Mouse (Mus musculus): ENCODE data around the gene Rsg1. TPM values are rescaled to one million over a fixed set of nuclear protein-coding genes. Genes with fewer than 3 reads are reported as not detected.

Gene Rsg1
- polyA plus RNA-seq, 1 experiment from 2014 or later: 8.1 TPM

DNA sequence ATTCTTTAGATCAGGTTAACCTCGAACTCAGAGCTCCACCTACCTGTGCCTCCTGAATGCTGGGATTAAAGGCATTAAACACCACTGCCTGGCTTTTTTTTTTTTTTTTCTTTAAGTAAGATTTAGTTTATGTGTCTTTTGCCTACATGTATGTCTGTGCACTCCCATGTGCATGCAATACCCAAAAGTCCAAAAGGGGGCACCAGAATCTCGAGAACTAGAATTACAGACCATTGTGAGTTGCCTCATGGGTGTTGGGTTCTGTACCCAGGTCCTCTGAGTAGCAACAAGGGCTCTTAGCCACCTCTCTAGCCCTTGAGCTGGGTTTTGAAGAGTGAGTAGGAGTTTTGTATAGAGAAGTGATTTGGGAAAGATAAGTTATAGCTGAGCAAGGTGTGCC is 38.9 kb downstream of the Rsg1 start:
- no peak for ATAC-seq (ENCODE audit: low FRiP score, low TSS enrichment)
- Histone ChIP-seq H3K4me2 (replicated peaks; ENCODE audit: low read depth, low read length) (no peak overlapping the region), H3K9me3 (ENCODE audit: low read length) (peaks cover 4% of the 10 kb centered on the region), H3K27me3 (ENCODE audit: insufficient read depth, low read length) (peaks cover 19% of the 10 kb centered on the region), H3K27ac (ENCODE audit: low read length) (no peak overlapping the region), H3K4me3 (ENCODE audit: low read length) (no peak overlapping the region), H3K9ac (replicated peaks; ENCODE audit: low read length) (no peak overlapping the region), H3K36me3 (ENCODE audit: insufficient read depth, low read length) (0 out of 2 replicates have a peak, but pooled peaks cover 4% of the 10 kb centered on the region), H3K4me1 (ENCODE audit: insufficient read depth, low read length) (peaks cover 14% of the 10 kb centered on the region)
- 75% methylated on average over 2 of the region's 2 CpGs for WGBS

DNA sequence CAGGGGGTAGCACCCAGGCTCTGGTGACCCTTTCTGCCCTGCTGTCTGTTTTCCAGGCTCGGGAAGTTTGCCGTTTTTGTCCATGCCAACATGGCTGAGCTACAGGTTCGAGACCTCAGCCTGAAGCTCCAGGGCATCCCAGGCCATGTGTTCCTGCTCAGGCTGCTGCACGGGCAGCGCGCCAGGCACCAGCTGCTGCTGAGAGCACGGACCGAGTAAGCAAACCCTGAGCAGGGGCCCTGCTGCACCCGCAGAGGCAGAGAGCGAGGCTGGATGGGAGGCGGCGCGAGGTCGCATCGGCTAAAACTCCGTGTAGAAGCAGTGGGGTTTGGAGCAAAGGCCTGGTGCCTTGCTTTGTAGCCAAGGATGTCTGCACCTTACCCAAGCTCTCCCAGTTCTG is 40.5 kb downstream of the Rsg1 start:
- Histone ChIP-seq H3K4me2 (replicated peaks; ENCODE audit: low read depth, low read length) (no peak overlapping the region), H3K36me3 (ENCODE audit: insufficient read depth, low read length) (0 out of 2 replicates have a peak, but pooled peaks cover 4% of the 10 kb centered on the region), H3K4me1 (ENCODE audit: insufficient read depth, low read length) (no peaks in the 10 kb centered on the region), H3K27ac (ENCODE audit: low read length) (no peak overlapping the region), H3K27me3 (ENCODE audit: insufficient read depth, low read length) (peaks cover 3% of the 10 kb centered on the region), H3K9ac (replicated peaks; ENCODE audit: low read length) (no peak overlapping the region), H3K4me3 (ENCODE audit: low read length) (no peak overlapping the region), H3K9me3 (ENCODE audit: low read length) (peaks cover 4% of the 10 kb centered on the region)
- WGBS: 74% methylated on average over 16 of the region's 16 CpGs
- no peak; the same call in 1 of the 2 replicates for ATAC-seq (ENCODE audit: low FRiP score, low TSS enrichment)

DNA sequence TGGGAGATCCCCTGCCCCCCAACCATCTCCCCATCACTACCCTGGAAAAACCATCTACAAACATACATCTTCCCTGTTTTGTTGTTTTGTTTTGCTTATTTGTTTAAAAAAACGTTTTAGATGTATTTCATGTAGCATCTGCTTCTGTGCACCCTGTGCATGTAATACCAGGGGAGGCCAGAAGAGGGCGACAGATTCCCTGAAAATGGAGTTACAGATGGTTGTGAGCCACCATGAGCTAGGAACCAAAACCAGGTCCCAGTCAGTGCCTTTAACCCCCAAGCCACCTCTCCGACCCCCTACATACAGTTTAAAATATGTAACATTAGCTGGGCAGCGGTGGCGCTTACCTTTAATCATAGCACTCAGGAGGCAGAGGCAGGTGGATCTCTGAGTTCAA is 43.7 kb downstream of the Rsg1 start:
- peaks cover 4% of the 10 kb centered on the region for H3K9me3 ChIP-seq (ENCODE audit: low read length)
- H3K4me3 ChIP-seq (ENCODE audit: low read length): no peak overlapping the region
- WGBS: 71% methylated on average over 5 of the region's 5 CpGs
- H3K4me2 ChIP-seq (replicated peaks; ENCODE audit: low read depth, low read length): no peak overlapping the region
- H3K9ac ChIP-seq (replicated peaks; ENCODE audit: low read length): no peak overlapping the region
- no peak for ATAC-seq (ENCODE audit: low FRiP score, low TSS enrichment)
- no peaks in the 10 kb centered on the region for H3K27me3 ChIP-seq (ENCODE audit: insufficient read depth, low read length)
- no peak overlapping the region for H3K27ac ChIP-seq (ENCODE audit: low read length)
- peaks cover 3% of the 10 kb centered on the region; the same call in 1 of the 2 replicates for H3K4me1 ChIP-seq (ENCODE audit: insufficient read depth, low read length)
- H3K36me3 ChIP-seq (ENCODE audit: insufficient read depth, low read length): 0 out of 2 replicates have a peak, but pooled peaks cover 4% of the 10 kb centered on the region

DNA sequence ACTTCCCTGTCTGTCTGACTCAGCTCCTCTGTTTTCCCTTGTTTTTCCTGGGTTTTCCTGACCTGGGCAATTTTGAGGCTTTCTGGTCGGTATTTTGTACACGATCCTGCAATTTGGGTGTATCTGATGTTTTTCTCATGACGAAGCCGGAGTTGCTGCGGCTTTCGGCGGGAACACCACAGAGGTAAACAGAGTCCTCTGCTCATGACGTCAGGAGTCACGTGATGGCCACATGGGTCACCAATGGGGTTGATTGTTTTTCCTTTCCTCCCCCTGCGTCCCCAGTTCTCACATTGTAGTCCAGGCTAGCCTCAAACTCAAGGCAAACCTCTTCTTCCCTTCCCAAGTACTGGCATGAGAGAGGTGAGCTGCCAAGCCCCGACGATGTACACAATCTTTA is 45.7 kb downstream of the Rsg1 start:
- H3K4me1 ChIP-seq (ENCODE audit: insufficient read depth, low read length): peaks cover 3% of the 10 kb centered on the region; the same call in 1 of the 2 replicates
- WGBS: 82% methylated on average over 12 of the region's 12 CpGs
- H3K4me3 ChIP-seq (ENCODE audit: low read length): no peak overlapping the region
- H3K27ac ChIP-seq (ENCODE audit: low read length): no peak overlapping the region
- ATAC-seq (ENCODE audit: low FRiP score, low TSS enrichment): no peak
- no peaks in the 10 kb centered on the region for H3K27me3 ChIP-seq (ENCODE audit: insufficient read depth, low read length)
- peaks cover 4% of the 10 kb centered on the region for H3K9me3 ChIP-seq (ENCODE audit: low read length)
- H3K4me2 ChIP-seq (replicated peaks; ENCODE audit: low read depth, low read length): no peak overlapping the region
- H3K9ac ChIP-seq (replicated peaks; ENCODE audit: low read length): no peak overlapping the region
- H3K36me3 ChIP-seq (ENCODE audit: insufficient read depth, low read length): 0 out of 2 replicates have a peak, but pooled peaks cover 4% of the 10 kb centered on the region

DNA sequence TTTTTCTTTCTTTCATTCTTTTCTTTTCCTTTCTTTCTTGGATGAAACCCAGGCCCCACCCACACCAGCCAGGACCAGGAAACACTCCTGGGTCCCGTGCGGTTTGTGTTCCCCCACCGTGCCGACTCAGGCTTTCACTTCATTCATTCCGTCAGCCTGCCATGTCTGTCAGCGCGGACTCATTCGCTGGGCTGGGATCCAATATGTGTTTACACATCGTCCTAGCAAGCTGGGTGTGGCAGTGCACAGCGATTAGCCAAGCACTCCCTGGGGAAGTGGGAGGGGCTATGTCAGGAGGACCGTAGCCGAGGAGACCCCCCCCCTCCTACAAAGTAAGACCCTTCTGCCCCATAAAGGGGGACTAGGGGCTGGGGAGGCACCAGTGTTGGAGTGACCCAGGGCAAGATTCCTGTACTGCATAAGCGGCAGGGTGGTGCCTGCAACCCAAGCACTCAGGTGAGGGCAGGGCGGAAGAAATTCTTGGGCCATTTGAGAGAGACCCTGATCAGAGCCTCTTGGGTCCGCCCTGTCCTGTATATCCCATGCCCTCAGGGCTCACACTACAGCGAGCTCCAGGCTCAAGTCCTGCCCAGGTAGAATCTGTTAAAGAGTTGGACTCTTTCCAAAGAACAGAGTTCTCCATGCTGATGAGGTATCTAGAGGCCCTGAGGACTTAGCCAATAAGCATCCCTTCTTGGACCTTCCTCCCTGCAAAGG is 46.4 kb downstream of the Rsg1 start:
- Histone ChIP-seq H3K4me2 (replicated peaks; ENCODE audit: low read depth, low read length) (peak overlapping the region; percentile 44), H3K4me1 (ENCODE audit: insufficient read depth, low read length) (peaks cover 3% of the 10 kb centered on the region; the same call in 1 of the 2 replicates), H3K4me3 (ENCODE audit: low read length) (peak overlapping the region; percentile 15), H3K27ac (ENCODE audit: low read length) (no peak overlapping the region), H3K9me3 (ENCODE audit: low read length) (peaks cover 4% of the 10 kb centered on the region), H3K27me3 (ENCODE audit: insufficient read depth, low read length) (no peaks in the 10 kb centered on the region), H3K9ac (replicated peaks; ENCODE audit: low read length) (no peak overlapping the region), H3K36me3 (ENCODE audit: insufficient read depth, low read length) (0 out of 2 replicates have a peak, but pooled peaks cover 4% of the 10 kb centered on the region)
- ATAC-seq (ENCODE audit: low FRiP score, low TSS enrichment): peak; percentile 44; the same call in 1 of the 2 replicates
- 58% methylated on average over 16 of the region's 16 CpGs for whole genome bisulfite sequencing

DNA sequence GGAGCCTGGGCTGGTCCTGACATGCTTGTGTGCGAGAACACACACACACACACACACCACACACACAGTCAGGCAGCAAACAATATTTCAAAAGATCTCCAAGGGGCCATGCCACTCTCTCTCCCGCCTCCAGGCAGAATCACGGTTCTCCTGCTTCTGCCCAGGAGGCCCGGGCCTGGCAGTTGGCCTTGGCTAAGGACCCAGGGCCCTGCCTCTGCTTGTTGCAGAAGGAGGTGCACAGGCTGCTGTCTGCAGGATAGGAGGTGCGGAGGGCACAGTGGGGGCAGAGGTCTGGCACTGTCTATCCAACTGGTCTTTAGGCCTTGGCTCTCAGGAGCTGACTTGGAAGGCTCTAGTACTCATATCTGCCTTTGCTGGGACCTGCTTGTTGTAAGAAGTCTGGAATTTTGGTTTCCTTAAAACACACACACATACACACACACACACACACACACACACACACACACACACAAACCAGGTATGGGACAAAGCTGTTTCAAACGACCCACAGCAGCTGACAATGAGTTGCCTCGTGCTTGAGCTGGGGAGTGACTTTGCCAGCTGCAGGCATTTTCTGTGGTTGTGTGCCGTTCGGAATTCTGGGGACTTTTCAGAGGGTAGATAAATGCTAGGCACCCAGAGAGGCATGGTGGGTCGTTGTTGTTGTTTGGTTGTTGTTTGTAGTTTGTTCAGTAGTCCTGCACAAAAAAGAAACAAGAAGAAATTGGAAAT is 49.3 kb downstream of the Rsg1 start:
- H3K27me3 ChIP-seq (ENCODE audit: insufficient read depth, low read length): no peaks in the 10 kb centered on the region
- H3K36me3 ChIP-seq (ENCODE audit: insufficient read depth, low read length): no peaks in the 10 kb centered on the region
- WGBS: 77% methylated on average over 10 of the region's 10 CpGs
- no peak overlapping the region for H3K27ac ChIP-seq (ENCODE audit: low read length)
- H3K4me3 ChIP-seq (ENCODE audit: low read length): no peak overlapping the region
- no peak overlapping the region for H3K9ac ChIP-seq (replicated peaks; ENCODE audit: low read length)
- ATAC-seq (ENCODE audit: low FRiP score, low TSS enrichment): no peak
- H3K4me1 ChIP-seq (ENCODE audit: insufficient read depth, low read length): peaks cover 3% of the 10 kb centered on the region; the same call in 1 of the 2 replicates
- H3K4me2 ChIP-seq (replicated peaks; ENCODE audit: low read depth, low read length): no peak overlapping the region
- H3K9me3 ChIP-seq (ENCODE audit: low read length): no peaks in the 10 kb centered on the region

DNA sequence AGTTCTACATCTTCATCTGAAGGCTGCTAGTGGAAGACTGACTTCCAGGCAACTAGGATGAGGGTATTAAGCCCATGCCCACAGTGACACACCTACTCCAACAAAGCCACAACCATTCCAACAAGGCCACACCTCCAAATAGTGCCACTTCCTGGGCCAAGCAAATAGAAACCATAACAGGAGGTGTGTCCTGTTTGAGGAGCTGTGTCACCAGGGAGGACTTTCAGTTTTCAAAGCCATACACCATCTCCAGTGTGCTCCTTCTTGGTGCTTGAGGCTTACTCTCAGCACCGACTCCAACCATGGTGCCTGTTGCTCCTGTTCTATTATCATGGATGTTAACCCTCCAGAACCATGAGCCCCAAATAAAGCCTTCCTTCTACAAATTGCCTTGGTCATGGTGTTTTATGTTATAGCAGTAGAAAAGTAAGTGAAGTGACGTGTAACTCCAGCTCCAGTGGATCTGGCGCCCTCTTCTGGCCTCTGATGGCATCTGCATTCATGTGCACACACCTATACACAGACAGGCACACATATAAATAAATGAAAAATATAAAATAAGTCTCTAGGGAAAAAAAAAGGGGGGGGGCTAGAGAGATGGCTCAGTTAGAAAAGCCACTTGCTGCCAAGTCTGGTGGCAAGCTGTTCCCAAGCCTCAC is 52.4 kb downstream of the Rsg1 start:
- Histone ChIP-seq H3K27ac (ENCODE audit: low read length) (no peak overlapping the region), H3K9ac (replicated peaks; ENCODE audit: low read length) (no peak overlapping the region), H3K4me1 (ENCODE audit: insufficient read depth, low read length) (no peaks in the 10 kb centered on the region), H3K4me3 (ENCODE audit: low read length) (no peak overlapping the region), H3K36me3 (ENCODE audit: insufficient read depth, low read length) (no peaks in the 10 kb centered on the region), H3K4me2 (replicated peaks; ENCODE audit: low read depth, low read length) (no peak overlapping the region), H3K27me3 (ENCODE audit: insufficient read depth, low read length) (no peaks in the 10 kb centered on the region), H3K9me3 (ENCODE audit: low read length) (no peaks in the 10 kb centered on the region)
- WGBS: 89% methylated on average over 3 of the region's 3 CpGs
- ATAC-seq (ENCODE audit: low FRiP score, low TSS enrichment): no peak

DNA sequence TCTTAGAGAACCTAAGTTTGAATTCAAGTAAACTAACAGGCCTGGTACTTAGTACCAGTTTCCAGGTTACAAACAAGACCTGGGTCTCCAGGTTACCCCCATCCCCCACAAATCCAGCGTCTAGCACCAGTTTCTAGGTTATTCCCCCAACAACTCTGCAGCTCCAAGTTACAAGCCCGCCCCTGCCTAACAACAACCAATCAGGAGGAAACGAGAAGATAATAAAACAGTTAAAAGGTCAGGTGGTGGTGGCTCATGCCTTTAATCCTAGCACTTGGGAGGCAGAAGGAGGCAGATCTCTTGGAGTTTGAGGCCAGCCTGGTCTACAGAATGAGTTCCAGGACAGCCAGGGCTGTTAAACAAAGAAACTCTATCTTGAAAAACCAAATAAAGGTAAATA is 53.5 kb downstream of the Rsg1 start:
- Histone ChIP-seq H3K27ac (ENCODE audit: low read length) (no peak overlapping the region), H3K4me2 (replicated peaks; ENCODE audit: low read depth, low read length) (no peak overlapping the region), H3K27me3 (ENCODE audit: insufficient read depth, low read length) (no peaks in the 10 kb centered on the region), H3K9ac (replicated peaks; ENCODE audit: low read length) (no peak overlapping the region), H3K4me1 (ENCODE audit: insufficient read depth, low read length) (peaks cover 8% of the 10 kb centered on the region), H3K4me3 (ENCODE audit: low read length) (no peak overlapping the region), H3K36me3 (ENCODE audit: insufficient read depth, low read length) (no peaks in the 10 kb centered on the region), H3K9me3 (ENCODE audit: low read length) (no peaks in the 10 kb centered on the region)
- ATAC-seq (ENCODE audit: low FRiP score, low TSS enrichment): no peak
- WGBS: 67% methylated on average over 3 of the region's 3 CpGs

DNA sequence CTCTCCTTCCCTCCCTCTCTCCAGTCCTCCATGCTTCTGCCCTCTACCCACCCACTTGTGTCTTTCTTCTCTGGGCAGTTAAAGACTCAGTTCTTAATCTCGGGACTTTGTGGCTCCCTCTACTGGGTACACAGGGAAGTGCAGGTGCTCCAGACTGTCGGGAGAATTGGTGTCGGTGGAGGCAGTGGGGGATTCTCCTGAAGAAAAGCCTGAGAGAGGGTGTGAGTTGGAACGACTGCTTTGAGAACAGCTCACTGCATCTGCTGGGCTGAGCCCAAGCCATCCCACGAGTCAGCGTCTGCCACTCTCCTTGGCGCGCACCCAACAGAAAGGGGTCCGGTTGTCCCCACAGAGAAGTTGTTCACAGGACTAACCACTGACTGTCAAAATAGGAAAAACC is 54.1 kb downstream of the Rsg1 start:
- Histone ChIP-seq H3K36me3 (ENCODE audit: insufficient read depth, low read length) (no peaks in the 10 kb centered on the region), H3K4me3 (ENCODE audit: low read length) (no peak overlapping the region), H3K4me1 (ENCODE audit: insufficient read depth, low read length) (peaks cover 8% of the 10 kb centered on the region), H3K9me3 (ENCODE audit: low read length) (no peaks in the 10 kb centered on the region), H3K27me3 (ENCODE audit: insufficient read depth, low read length) (no peaks in the 10 kb centered on the region), H3K4me2 (replicated peaks; ENCODE audit: low read depth, low read length) (no peak overlapping the region), H3K27ac (ENCODE audit: low read length) (no peak overlapping the region), H3K9ac (replicated peaks; ENCODE audit: low read length) (no peak overlapping the region)
- 47% methylated on average over 9 of the region's 9 CpGs for WGBS
- no peak for ATAC-seq (ENCODE audit: low FRiP score, low TSS enrichment)

All from kidney, embryonic 16.5 days (tissue).